Mouse (Mus musculus): ENCODE data around the gene Akap6. TPM values are rescaled to one million over a fixed set of nuclear protein-coding genes. Genes with fewer than 3 reads are reported as not detected.
A peak's percentile ranks its signal among the peaks of the same experiment; 100 is the strongest.

Gene Akap6
- polyA plus RNA-seq, 1 experiment from 2014 or later = 0.94 TPM

GRCm38 (mm10) chr12:52879324-52879723 is 180.1 kb downstream of the Akap6 start:
- no peak overlapping the region for H3K4me3 ChIP-seq (replicated peaks)
- no peak for ATAC-seq (ENCODE audit: insufficient number of reproducible peaks, insufficient read depth, low FRiP score, low TSS enrichment, low read depth)
- H3K27me3 ChIP-seq = no peaks in the 10 kb centered on the region
- no peak overlapping the region for H3K4me2 ChIP-seq
- 64% methylated on average over 8 of the region's 8 CpGs for WGBS
- H3K9ac ChIP-seq (replicated peaks) = no peak overlapping the region
- H3K36me3 ChIP-seq = no peaks in the 10 kb centered on the region
- peaks cover 7% of the 10 kb centered on the region for H3K4me1 ChIP-seq (replicated peaks)
- H3K27ac ChIP-seq = no peak overlapping the region
- no peaks in the 10 kb centered on the region for H3K9me3 ChIP-seq

GRCm38 (mm10) chr12:52892519-52892918 is 193.3 kb downstream of the Akap6 start:
- WGBS = 88% methylated on average over 7 of the region's 7 CpGs
- no peaks in the 10 kb centered on the region for H3K36me3 ChIP-seq
- no peaks in the 10 kb centered on the region for H3K9me3 ChIP-seq
- H3K27ac ChIP-seq = no peak overlapping the region
- H3K4me3 ChIP-seq (replicated peaks) = no peak overlapping the region
- peaks cover 3% of the 10 kb centered on the region; the same call in 1 of the 2 replicates for H3K4me1 ChIP-seq (replicated peaks)
- no peak overlapping the region for H3K4me2 ChIP-seq
- no peak overlapping the region for H3K9ac ChIP-seq (replicated peaks)
- no peaks in the 10 kb centered on the region for H3K27me3 ChIP-seq
- ATAC-seq (ENCODE audit: insufficient number of reproducible peaks, insufficient read depth, low FRiP score, low TSS enrichment, low read depth) = no peak

- Histone ChIP-seq H3K9me3 (no peaks in the 10 kb centered on the region), H3K27me3 (no peaks in the 10 kb centered on the region), H3K36me3 (no peaks in the 10 kb centered on the region), H3K4me1 (replicated peaks) (peaks cover 3% of the 10 kb centered on the region; the same call in 1 of the 2 replicates), H3K27ac (no peak overlapping the region), H3K4me2 (no peak overlapping the region), H3K4me3 (replicated peaks) (no peak overlapping the region), H3K9ac (replicated peaks) (no peak overlapping the region)
- ATAC-seq (ENCODE audit: insufficient number of reproducible peaks, insufficient read depth, low FRiP score, low TSS enrichment, low read depth) = no peak
- WGBS = 77% methylated on average over 11 of the region's 11 CpGs
Observed at GRCm38 (mm10) chr12:52893656-52894405, 194.6 kb downstream of the Akap6 start.

GRCm38 (mm10) chr12:52895672-52896460 is 196.7 kb downstream of the Akap6 start:
- Histone ChIP-seq H3K4me1 (replicated peaks) (peaks cover 3% of the 10 kb centered on the region; the same call in 1 of the 2 replicates), H3K36me3 (no peaks in the 10 kb centered on the region), H3K4me3 (replicated peaks) (no peak overlapping the region), H3K9ac (replicated peaks) (no peak overlapping the region), H3K27ac (no peak overlapping the region), H3K27me3 (no peaks in the 10 kb centered on the region), H3K4me2 (no peak overlapping the region), H3K9me3 (no peaks in the 10 kb centered on the region)
- ATAC-seq (ENCODE audit: insufficient number of reproducible peaks, insufficient read depth, low FRiP score, low TSS enrichment, low read depth) = no peak
- 45% methylated on average over 5 of the region's 6 CpGs for WGBS

- 67% methylated on average over 3 of the region's 3 CpGs for WGBS
- Histone ChIP-seq H3K9ac (replicated peaks) (no peak overlapping the region), H3K4me3 (replicated peaks) (no peak overlapping the region), H3K36me3 (no peaks in the 10 kb centered on the region), H3K27ac (no peak overlapping the region), H3K4me2 (no peak overlapping the region), H3K9me3 (no peaks in the 10 kb centered on the region), H3K27me3 (no peaks in the 10 kb centered on the region), H3K4me1 (replicated peaks) (peaks cover 3% of the 10 kb centered on the region; the same call in 1 of the 2 replicates)
- no peak for ATAC-seq (ENCODE audit: insufficient number of reproducible peaks, insufficient read depth, low FRiP score, low TSS enrichment, low read depth)
Observed at GRCm38 (mm10) chr12:52896785-52897184, 197.6 kb downstream of the Akap6 start.

- H3K4me1 ChIP-seq (replicated peaks) = peaks cover 3% of the 10 kb centered on the region; the same call in 1 of the 2 replicates
- no peaks in the 10 kb centered on the region for H3K9me3 ChIP-seq
- H3K27me3 ChIP-seq = no peaks in the 10 kb centered on the region
- no peaks in the 10 kb centered on the region for H3K36me3 ChIP-seq
- no peak overlapping the region for H3K4me2 ChIP-seq
- H3K9ac ChIP-seq (replicated peaks) = no peak overlapping the region
- ATAC-seq (ENCODE audit: insufficient number of reproducible peaks, insufficient read depth, low FRiP score, low TSS enrichment, low read depth) = no peak
- H3K4me3 ChIP-seq (replicated peaks) = no peak overlapping the region
- WGBS = 88% methylated on average over 10 of the region's 10 CpGs
- H3K27ac ChIP-seq = no peak overlapping the region
Observed at GRCm38 (mm10) chr12:52898130-52898529, 198.9 kb downstream of the Akap6 start.

GRCm38 (mm10) chr12:52904046-52904445 is 204.9 kb downstream of the Akap6 start:
- ATAC-seq (ENCODE audit: insufficient number of reproducible peaks, insufficient read depth, low FRiP score, low TSS enrichment, low read depth) = no peak
- 87% methylated on average over 5 of the region's 5 CpGs for WGBS
- no peak overlapping the region for H3K4me3 ChIP-seq (replicated peaks)

GRCm38 (mm10) chr12:52908448-52909066 is 209.4 kb downstream of the Akap6 start:
- Histone ChIP-seq H3K27ac (no peak overlapping the region), H3K27me3 (no peaks in the 10 kb centered on the region), H3K9me3 (no peaks in the 10 kb centered on the region), H3K36me3 (no peaks in the 10 kb centered on the region), H3K4me1 (replicated peaks) (no peaks in the 10 kb centered on the region; the same call in 1 of the 2 replicates), H3K9ac (replicated peaks) (no peak overlapping the region), H3K4me3 (replicated peaks) (no peak overlapping the region), H3K4me2 (no peak overlapping the region)
- ATAC-seq (ENCODE audit: insufficient number of reproducible peaks, insufficient read depth, low FRiP score, low TSS enrichment, low read depth) = no peak
- WGBS = 59% methylated on average over 13 of the region's 13 CpGs

More at GRCm38 (mm10) chr12:52904046-52904445, 204.9 kb downstream of the Akap6 start:
- Histone ChIP-seq H3K9me3 (no peaks in the 10 kb centered on the region), H3K9ac (replicated peaks) (no peak overlapping the region), H3K4me1 (replicated peaks) (no peaks in the 10 kb centered on the region), H3K4me2 (no peak overlapping the region), H3K27me3 (no peaks in the 10 kb centered on the region), H3K27ac (no peak overlapping the region), H3K36me3 (no peaks in the 10 kb centered on the region)

GRCm38 (mm10) chr12:52910345-52910744 is 211.2 kb downstream of the Akap6 start:
- Histone ChIP-seq H3K4me3 (replicated peaks) (no peak overlapping the region), H3K36me3 (no peaks in the 10 kb centered on the region), H3K27ac (no peak overlapping the region), H3K4me1 (replicated peaks) (no peaks in the 10 kb centered on the region; the same call in 1 of the 2 replicates), H3K4me2 (no peak overlapping the region), H3K9me3 (no peaks in the 10 kb centered on the region), H3K9ac (replicated peaks) (no peak overlapping the region), H3K27me3 (no peaks in the 10 kb centered on the region)
- 86% methylated on average over 13 of the region's 13 CpGs for WGBS
- ATAC-seq (ENCODE audit: insufficient number of reproducible peaks, insufficient read depth, low FRiP score, low TSS enrichment, low read depth) = no peak

- Histone ChIP-seq H3K9me3 (no peaks in the 10 kb centered on the region), H3K36me3 (no peaks in the 10 kb centered on the region), H3K4me1 (replicated peaks) (no peaks in the 10 kb centered on the region; the same call in 1 of the 2 replicates), H3K4me2 (peak overlapping the region; percentile 21; the same call in 1 of the 2 replicates), H3K4me3 (replicated peaks) (no peak overlapping the region), H3K27me3 (no peaks in the 10 kb centered on the region), H3K9ac (replicated peaks) (no peak overlapping the region), H3K27ac (no peak overlapping the region)
- ATAC-seq (ENCODE audit: insufficient number of reproducible peaks, insufficient read depth, low FRiP score, low TSS enrichment, low read depth) = no peak
- 6% methylated on average over 8 of the region's 8 CpGs for WGBS
Observed at GRCm38 (mm10) chr12:52910819-52911218, 211.6 kb downstream of the Akap6 start.

- H3K4me1 ChIP-seq (replicated peaks) = peaks cover 8% of the 10 kb centered on the region; the same call in 1 of the 2 replicates
Observed at GRCm38 (mm10) chr12:52918939-52919338, 219.8 kb downstream of the Akap6 start.

More at GRCm38 (mm10) chr12:52918939-52919338, 219.8 kb downstream of the Akap6 start:
- Histone ChIP-seq H3K27ac (no peak overlapping the region), H3K9ac (replicated peaks) (no peak overlapping the region), H3K36me3 (no peaks in the 10 kb centered on the region), H3K4me2 (no peak overlapping the region), H3K4me3 (replicated peaks) (no peak overlapping the region), H3K27me3 (no peaks in the 10 kb centered on the region), H3K9me3 (no peaks in the 10 kb centered on the region)
- no peak for ATAC-seq (ENCODE audit: insufficient number of reproducible peaks, insufficient read depth, low FRiP score, low TSS enrichment, low read depth)
- 18% methylated on average over 11 of the region's 11 CpGs for WGBS
